Mouse (Mus musculus) heart, adult 9 months (tissue): Measurements from ENCODE around the gene Fam43a.

Experiments used
- DNase-seq, 2 experiments: peaks; one replicate each; pipeline ENCODE4 v3.0.0; 2022; ENCODE audit warnings: low spot score in 2 of 2

The Fam43a gene

GRCm38 (mm10) chr16:30629509-30629908 is 30.0 kb downstream of the Fam43a start:
- no peak for DNase-seq

DNA sequence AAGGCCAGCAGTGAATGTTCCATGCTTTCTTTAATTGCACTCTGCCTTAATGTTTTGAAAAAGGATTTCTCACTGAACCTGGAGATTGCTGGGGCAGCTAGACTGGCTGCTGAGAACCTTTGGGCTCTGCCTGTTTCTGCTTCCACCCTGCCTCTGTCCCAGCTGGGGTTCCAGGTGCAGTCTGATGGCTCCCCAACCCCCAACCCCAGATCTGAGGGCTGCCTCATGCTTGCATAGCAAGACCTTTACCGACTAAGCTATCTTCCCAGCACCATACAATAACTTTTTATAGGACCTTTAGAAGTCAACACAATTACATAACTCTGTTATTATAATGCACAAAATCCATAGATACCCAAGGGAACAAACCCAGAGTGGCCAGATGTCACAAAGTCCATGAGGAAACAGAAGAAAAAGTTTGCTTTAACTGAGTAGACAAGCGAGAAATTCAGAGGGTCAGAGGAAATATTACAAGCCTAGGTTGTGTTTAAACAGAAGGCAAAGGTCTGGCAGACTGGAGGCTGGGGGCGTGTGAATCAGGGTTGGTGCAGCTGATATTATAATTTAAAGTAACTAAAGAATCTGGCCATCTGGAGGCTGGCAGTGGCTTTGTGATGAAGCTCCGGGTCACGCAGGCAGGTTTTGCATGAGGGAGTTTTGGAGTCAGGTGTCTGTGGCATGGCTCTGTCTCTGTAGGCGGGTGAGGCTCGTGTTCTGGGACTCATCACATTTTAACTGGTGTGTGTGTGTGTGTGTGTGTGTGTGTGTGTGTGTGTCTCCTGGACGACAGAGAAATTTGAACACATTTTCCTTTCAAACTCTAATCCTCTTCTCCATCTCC is 34.6 kb downstream of the Fam43a start:
- no peak for DNase-seq

DNA sequence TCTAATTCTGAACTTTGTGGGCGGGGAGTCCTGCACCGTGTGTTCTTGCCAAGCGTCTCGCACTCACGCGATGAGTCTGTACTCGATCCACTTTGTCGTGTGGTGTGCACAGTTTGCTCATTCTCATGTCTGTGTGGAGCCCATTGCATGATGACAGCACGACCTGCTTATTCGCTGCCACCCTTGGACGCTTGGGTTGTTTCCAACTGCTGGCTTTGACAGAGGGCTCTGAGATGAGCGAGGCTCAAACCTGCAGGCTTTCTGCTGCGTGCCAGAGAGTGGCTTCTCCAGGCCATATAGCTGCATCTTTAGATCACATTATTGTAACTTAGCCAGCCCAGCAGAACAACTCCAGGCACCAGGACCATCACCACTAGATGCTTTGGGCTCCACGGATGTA is 39.1 kb downstream of the Fam43a start:
- no peak for DNase-seq

GRCm38 (mm10) chr16:30640591-30640990 is 41.1 kb downstream of the Fam43a start:
- DNase-seq, result no peak

GRCm38 (mm10) chr16:30641408-30641807 is 41.9 kb downstream of the Fam43a start:
- no peak for DNase-seq

DNA sequence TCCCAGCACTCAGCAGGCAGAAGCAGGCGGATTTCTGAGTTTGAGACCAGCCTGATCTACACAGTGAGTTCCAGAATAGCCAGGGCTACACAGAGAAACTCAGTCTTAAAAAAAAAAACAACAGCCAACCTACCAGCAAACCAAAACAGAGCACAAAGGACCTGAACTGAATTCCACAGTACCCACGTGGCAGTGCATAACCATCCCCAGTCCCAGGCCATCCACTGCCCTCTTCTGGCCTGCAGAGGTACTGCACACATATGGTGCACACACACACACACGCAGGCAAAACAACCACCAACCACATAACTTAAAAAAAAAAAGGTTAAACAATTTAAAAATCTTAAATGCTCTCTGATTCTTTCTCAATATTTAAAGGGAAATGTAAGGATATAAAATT is 42.7 kb downstream of the Fam43a start:
- DNase-seq, result no peak

- DNase-seq, result no peak
Observed at GRCm38 (mm10) chr16:30644981-30645380, 45.5 kb downstream of the Fam43a start.

GRCm38 (mm10) chr16:30645841-30646558 is 46.5 kb downstream of the Fam43a start:
- no peak for DNase-seq

- DNase-seq, result no peak
Observed at GRCm38 (mm10) chr16:30646856-30647255, 47.3 kb downstream of the Fam43a start.

- no peak for DNase-seq
Observed at GRCm38 (mm10) chr16:30651292-30651691, 51.8 kb downstream of the Fam43a start.
